Comparison of ENCODE assay signal across 26 mouse cellular contexts in genomic region chr9:44539816-44540421, GRCm38 (mm10). TPM values are rescaled to one million over a fixed set of nuclear protein-coding genes. Genes with fewer than 3 reads are reported as not detected.
DNase-seq lines count a peak whose midpoint lies in the region; ATAC-seq and TF ChIP-seq lines count a peak whose summit lies in the region.
"Had no signal": no experiment of that assay in that cellular context is flagged by ENCODE, and none has a peak within 500 bp of the region (broad histone marks: within the 10 kb centered on the region; RNA-seq: fewer than 3 reads in every experiment).

No protein-coding gene starts in this region.

- no peak overlapping the region for H3K4me3 ChIP-seq in forebrain, embryonic 12.5 days (replicated peaks)
- H3K4me3 ChIP-seq in forebrain, postnatal 0 days (ENCODE audit: low read depth, low read length): no peak overlapping the region
- no peak overlapping the region for H3K4me3 ChIP-seq in kidney, postnatal 0 days (replicated peaks; ENCODE audit: low read depth, low read length)
- no peak overlapping the region for H3K4me3 ChIP-seq in left cerebral cortex, adult 2 months
- H3K4me3 ChIP-seq: embryonic facial prominence, embryonic 15.5 days; limb, embryonic 12.5 days; lung, embryonic 15.5 days; midbrain, embryonic 10.5 days had no signal

- 45% methylated on average over 2 of the region's 2 CpGs for WGBS in forebrain, embryonic 12.5 days
- WGBS in forebrain, postnatal 0 days: 43% methylated on average over 2 of the region's 2 CpGs
- 63% methylated on average over 2 of the region's 2 CpGs for WGBS in kidney, postnatal 0 days

- H3K27ac ChIP-seq in forebrain, embryonic 12.5 days: peak overlapping the region; percentile 25; the same call in 1 of the 2 replicates
- H3K27ac ChIP-seq in forebrain, postnatal 0 days (ENCODE audit: low read depth, low read length): no peak overlapping the region
- H3K27ac ChIP-seq in kidney, postnatal 0 days: 0 out of 2 replicates have a peak overlapping the region, but pooled peaks have one; percentile 25
- H3K27ac ChIP-seq in left cerebral cortex, adult 2 months: no peak overlapping the region
- H3K27ac ChIP-seq: embryonic facial prominence, embryonic 15.5 days; hindbrain, embryonic 14.5 days; limb, embryonic 12.5 days; liver, embryonic 14.5 days; lung, embryonic 15.5 days; macrophage; midbrain, embryonic 10.5 days had no signal

- H3K36me3 ChIP-seq in forebrain, embryonic 12.5 days (replicated peaks): no peaks in the 10 kb centered on the region
- no peaks in the 10 kb centered on the region for H3K36me3 ChIP-seq in forebrain, postnatal 0 days (ENCODE audit: insufficient read depth)
- H3K36me3 ChIP-seq in kidney, postnatal 0 days (ENCODE audit: insufficient read depth, low read length): no peaks in the 10 kb centered on the region
- H3K36me3 ChIP-seq: embryonic facial prominence, embryonic 15.5 days; limb, embryonic 12.5 days; lung, embryonic 15.5 days; midbrain, embryonic 10.5 days had no signal

- no peak for DNase-seq in forebrain, postnatal 0 days
- peak; percentile 77 for DNase-seq in A20 (ENCODE audit: low read depth, low spot score)
- peak; percentile 9 for DNase-seq in kidney, postnatal 0 days (ENCODE audit: low spot score)
- DNase-seq in thymus, postnatal 0 days (ENCODE audit: low spot score): peak; percentile 50
- no peak for DNase-seq in adrenal gland, adult 8-10 months
- no peak for DNase-seq in urinary bladder, adult 18-20 months (ENCODE audit: low spot score in 2 of 2)
- no peak for DNase-seq in left cerebral cortex, adult 2 months (ENCODE audit: extremely low spot score in 1 of 2, low spot score in 2 of 2)
- DNase-seq: B cell, adult 2 months; cerebellum, adult 9-10 months; gastrocnemius, postnatal 14 days; heart, adult 18-20 months; heart, postnatal 36 days; right cerebral cortex, postnatal 4 days had no signal

- no peak for ATAC-seq in forebrain, embryonic 12.5 days (ENCODE audit: low FRiP score)
- ATAC-seq in forebrain, postnatal 0 days: no peak
- ATAC-seq in kidney, postnatal 0 days (replicated peaks; ENCODE audit: low FRiP score, low read depth): no peak
- ATAC-seq: intestine, embryonic 16.5 days had no signal

- no peaks in the 10 kb centered on the region for H3K9me3 ChIP-seq in forebrain, embryonic 12.5 days
- no peaks in the 10 kb centered on the region for H3K9me3 ChIP-seq in forebrain, postnatal 0 days (ENCODE audit: low read length)
- H3K9me3 ChIP-seq in kidney, postnatal 0 days (replicated peaks; ENCODE audit: low read length): no peaks in the 10 kb centered on the region
- H3K9me3 ChIP-seq: embryonic facial prominence, embryonic 15.5 days; limb, embryonic 12.5 days; lung, embryonic 15.5 days; midbrain, embryonic 10.5 days had no signal

- no peak overlapping the region for H3K4me2 ChIP-seq in forebrain, embryonic 12.5 days
- H3K4me2 ChIP-seq in forebrain, postnatal 0 days (ENCODE audit: low read depth): no peak overlapping the region
- no peak overlapping the region for H3K4me2 ChIP-seq in kidney, postnatal 0 days (ENCODE audit: low read length)
- H3K4me2 ChIP-seq: embryonic facial prominence, embryonic 15.5 days; hindbrain, embryonic 14.5 days; limb, embryonic 12.5 days; lung, embryonic 15.5 days had no signal

- peaks cover 3% of the 10 kb centered on the region; the same call in 1 of the 2 replicates for H3K4me1 ChIP-seq in forebrain, embryonic 12.5 days
- no peaks in the 10 kb centered on the region for H3K4me1 ChIP-seq in forebrain, postnatal 0 days (ENCODE audit: insufficient read depth)
- H3K4me1 ChIP-seq in kidney, postnatal 0 days (replicated peaks; ENCODE audit: insufficient read depth, low read length): peaks cover 8% of the 10 kb centered on the region
- H3K4me1 ChIP-seq: embryonic facial prominence, embryonic 15.5 days; lung, embryonic 15.5 days had no signal

- no peaks in the 10 kb centered on the region for H3K27me3 ChIP-seq in forebrain, embryonic 12.5 days
- H3K27me3 ChIP-seq in forebrain, postnatal 0 days (ENCODE audit: insufficient read depth, low read length): no peaks in the 10 kb centered on the region
- H3K27me3 ChIP-seq in kidney, postnatal 0 days (ENCODE audit: insufficient read depth, low read length): 0 out of 2 replicates have a peak, but pooled peaks cover 3% of the 10 kb centered on the region
- H3K27me3 ChIP-seq: embryonic facial prominence, embryonic 15.5 days; limb, embryonic 12.5 days; lung, embryonic 15.5 days had no signal

- no peak overlapping the region for H3K9ac ChIP-seq in forebrain, embryonic 12.5 days
- H3K9ac ChIP-seq in forebrain, postnatal 0 days: no peak overlapping the region
- no peak overlapping the region for H3K9ac ChIP-seq in kidney, postnatal 0 days (ENCODE audit: low read depth, low read length)
- H3K9ac ChIP-seq: embryonic facial prominence, embryonic 15.5 days; hindbrain, embryonic 14.5 days; limb, embryonic 12.5 days; liver, embryonic 14.5 days; lung, embryonic 15.5 days had no signal

- TF ChIP-seq CTCF in forebrain, postnatal 0 days (IDR thresholded peaks at IDR 0.05; ENCODE audit: low read depth): no peak
- TF ChIP-seq CTCF in kidney, postnatal 0 days (IDR thresholded peaks at IDR 0.05; ENCODE audit: low read depth): no peak
- TF ChIP-seq CTCF in left cerebral cortex, adult 2 months (IDR thresholded peaks at IDR 0.05): no peak

- intact Hi-C loops in left cerebral cortex, adult 2 months (cut with DNase I): loop anchor here (5.0 kb wide), 2 partner anchors 42 to 142 kb away; no protein-coding TSS in a partner anchor

RNA-seq across cellular contexts. Expression of gene Cxcr5, which starts 21.8 kb away (rescaled TPM):
- polyA plus RNA-seq in forebrain, embryonic 12.5 days (2016; fragmentation: Nextera tagmentation; extraction: Ambion mirVana): 0.27 TPM in 1 of 2 replicates, not detected in the other
- not detected in 2 replicates for total RNA-seq in forebrain, postnatal 0 days (2014; rRNA removed)
- polyA plus RNA-seq in forebrain, postnatal 0 days (2015; fragmentation: Nextera tagmentation; extraction: Ambion mirVana): not detected in 2 replicates
- polyA plus RNA-seq in kidney, postnatal 0 days (2015; fragmentation: Nextera tagmentation; extraction: Ambion mirVana): 0.05 TPM in 1 of 2 replicates, not detected in the other
- 1.4 and 1.5 TPM in 2 replicates for polyA plus RNA-seq in thymus, postnatal 0 days (2015; fragmentation: Nextera tagmentation; extraction: Ambion mirVana)
- under 1 TPM; 0.13 to 0.32 (median 0.18) TPM for total RNA-seq in adrenal gland, adult 8-10 months (2022)
- total RNA-seq in left cerebral cortex, adult 2 months (2021): not detected
- total RNA-seq: common myeloid progenitor, adult 5-6 weeks; gastrocnemius, postnatal 14 days; layer of hippocampus, adult 8-10 months; left cerebral cortex, adult 18-20 months had no signal
- polyA plus RNA-seq: heart, embryonic 14.5 days; hindbrain, embryonic 14.5 days; limb, embryonic 12.5 days; lung, embryonic 15.5 days; macrophage; midbrain, embryonic 10.5 days had no signal

RNA-seq across cellular contexts. Expression of gene Bcl9l, which starts 57.3 kb away (rescaled TPM):
- polyA plus RNA-seq in forebrain, embryonic 12.5 days (2016; fragmentation: Nextera tagmentation; extraction: Ambion mirVana): 10.6 and 10.7 TPM in 2 replicates
- total RNA-seq in forebrain, postnatal 0 days (2014; rRNA removed): 29.2 and 38.7 TPM in 2 replicates
- 9.3 and 13.0 TPM in 2 replicates for polyA plus RNA-seq in forebrain, postnatal 0 days (2015; fragmentation: Nextera tagmentation; extraction: Ambion mirVana)
- polyA plus RNA-seq in kidney, postnatal 0 days (2015; fragmentation: Nextera tagmentation; extraction: Ambion mirVana): 8.7 and 9.1 TPM in 2 replicates
- 3.2 and 4.4 TPM in 2 replicates for polyA plus RNA-seq in thymus, postnatal 0 days (2015; fragmentation: Nextera tagmentation; extraction: Ambion mirVana)
- 10 to 100 TPM; 48.9 to 76.1 (median 66.7) TPM for total RNA-seq in adrenal gland, adult 8-10 months (2022)
- total RNA-seq in left cerebral cortex, adult 2 months (2021): 10 to 100 TPM; 58.6 to 63.4 TPM

Comparison
In these comparisons a context has a peak if more than half of its experiments do, and no peak if none do; other contexts are left out.
1. H3K27ac ChIP-seq: peak in forebrain, embryonic 12.5 days (single experiment) and kidney, postnatal 0 days (single experiment); none in forebrain, postnatal 0 days (single experiment) and left cerebral cortex, adult 2 months (single experiment).
2. DNase-seq: peak in A20 (single experiment), kidney, postnatal 0 days (single experiment) and thymus, postnatal 0 days (single experiment); none in forebrain, postnatal 0 days (single experiment), adrenal gland, adult 8-10 months (single experiment), urinary bladder, adult 18-20 months (0 of 2) and left cerebral cortex, adult 2 months (0 of 2).